Mouse (Mus musculus) hindbrain, embryonic 14.5 days (tissue): ENCODE results near the gene Trim8. TPM values are rescaled to one million over a fixed set of nuclear protein-coding genes. Genes with fewer than 3 reads are reported as not detected.

Source experiments
- ATAC-seq: fragments of 200-750 bp; cut with Nextera tagmentation; 2 replicates; pipeline ENCODE4 v1.8.0; 2017; ENCODE audit warnings: moderate number of reproducible peaks, mild to moderate bottlenecking, moderate TSS enrichment, moderate library complexity; ENCODE audit not compliant: low FRiP score
- DNase-seq: peaks from one replicate; pipeline ENCODE4 v3.0.0-alpha.2; 2015; ENCODE audit warnings: low spot score
- H3K27ac ChIP-seq: fragments of 300-500 bp; sonication (generic); 2 replicates; pipeline ENCODE4 v1.5.1; 2014; ENCODE audit warnings: mild to moderate bottlenecking, moderate library complexity
- H3K27me3 ChIP-seq: fragments of 300-500 bp; sonication (generic); 2 replicates; pipeline ENCODE4 v1.6.1; 2014; ENCODE audit warnings: mild to moderate bottlenecking, low read length, mixed read lengths; ENCODE audit not compliant: control insufficient read depth, insufficient read depth
- H3K36me3 ChIP-seq: fragments of 300-500 bp; sonication (generic); replicated peaks from 2 replicates; pipeline ENCODE4 v1.6.1; 2014; ENCODE audit not compliant: control insufficient read depth, insufficient read depth
- H3K4me1 ChIP-seq: fragments of 300-500 bp; sonication (generic); replicated peaks from 2 replicates; pipeline ENCODE4 v1.6.1; 2014; ENCODE audit warnings: antibody characterized with exemption, low read length, mixed read lengths; ENCODE audit not compliant: control insufficient read depth, insufficient read depth
- H3K4me2 ChIP-seq: fragments of 300-500 bp; sonication (generic); replicated peaks from 2 replicates; pipeline ENCODE4 v1.6.1; 2014; ENCODE audit warnings: mild to moderate bottlenecking, moderate library complexity
- H3K4me3 ChIP-seq: fragments of 300-500 bp; sonication (generic); replicated peaks from 2 replicates; pipeline ENCODE4 v1.5.1; 2014; ENCODE audit warnings: mild to moderate bottlenecking, low read length
- H3K9ac ChIP-seq: fragments of 300-500 bp; sonication (generic); 2 replicates; pipeline ENCODE4 v1.6.1; 2014
- H3K9me3 ChIP-seq: fragments of 300-500 bp; sonication (generic); 2 replicates; pipeline ENCODE4 v1.6.1; 2016; ENCODE audit warnings: low read length; ENCODE audit not compliant: control insufficient read depth
- WGBS: fragments of 180-500 bp; shearing (Covaris S2); extraction: QIAGEN DNeasy Blood & Tissue Kit; methylation state at CpG from one replicate; pipeline ENCODE4 v1.1.7; 2014; 5-methylcytosine and 5-hydroxymethylcytosine counted together
- polyA plus RNA-seq: library from polyadenylated mRNA; unstranded; fragments of >200 nt; fragmentation: Nextera tagmentation; extraction: Ambion mirVana; gene quantifications from 2 replicates; pipeline ENCODE4 v1.2.1, GENCODE M21; 2014

Trim8 gene
- polyA plus RNA-seq, 1 experiment from 2014 or later, result 37.5 TPM

DNA sequence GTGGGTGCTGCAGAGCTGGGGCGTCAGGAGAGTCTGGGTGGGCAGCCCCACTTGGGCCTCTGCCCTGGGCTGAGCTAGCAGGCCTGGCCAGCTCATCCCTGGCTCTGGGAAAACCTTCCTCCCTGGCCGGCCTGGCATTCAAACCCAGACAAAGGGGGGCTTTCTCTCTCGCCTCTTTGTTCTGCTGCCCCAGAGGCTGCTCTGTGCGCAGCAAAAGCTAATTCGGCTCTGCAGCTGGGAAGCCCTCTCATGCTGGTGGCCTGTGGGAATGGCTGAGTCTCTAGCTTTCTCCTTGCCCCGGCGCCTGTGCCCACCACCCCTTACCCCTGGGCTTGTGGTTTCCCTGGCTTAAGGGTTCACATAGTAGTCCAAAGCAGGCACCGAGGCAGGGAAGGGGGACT is 5.7 kb downstream of the Trim8 start:
- WGBS, result 15% methylated on average over 8 of the region's 8 CpGs
- Histone ChIP-seq H3K4me1 (peaks cover 58% of the 10 kb centered on the region), H3K27ac (peak overlapping the region; percentile 83), H3K36me3 (peaks cover 53% of the 10 kb centered on the region), H3K4me2 (peak overlapping the region; percentile 96), H3K9me3 (no peaks in the 10 kb centered on the region), H3K27me3 (no peaks in the 10 kb centered on the region), H3K4me3 (peak overlapping the region; percentile 97), H3K9ac (peak overlapping the region; percentile 59)
- ATAC-seq (peak; percentile 15; the same call in 1 of the 2 replicates), DNase-seq (peak; percentile 50)

DNA sequence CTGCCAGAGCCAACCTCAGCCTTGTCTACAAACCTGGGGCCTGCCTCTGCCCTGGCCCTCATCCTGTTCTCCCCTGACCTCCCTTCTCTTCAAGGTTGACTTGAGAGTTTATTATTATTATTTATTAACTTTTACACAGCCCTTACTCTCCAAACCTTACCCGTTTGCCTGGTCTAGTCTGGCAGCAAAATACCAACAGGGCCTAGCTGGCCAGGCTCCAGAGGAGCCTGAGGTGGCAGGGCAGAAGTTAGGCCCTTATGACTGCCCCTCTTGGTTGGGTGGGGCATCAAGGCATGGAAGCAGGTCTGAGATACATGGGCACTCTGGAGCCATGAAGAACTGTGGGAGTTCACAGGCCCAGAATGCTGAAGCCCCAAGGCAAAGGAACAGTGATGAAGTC is 6.3 kb downstream of the Trim8 start:
- H3K9me3 ChIP-seq, result no peaks in the 10 kb centered on the region
- 57% methylated on average over 1 of the region's 1 CpGs for WGBS
- H3K27me3 ChIP-seq, result no peaks in the 10 kb centered on the region
- no peak overlapping the region for H3K4me3 ChIP-seq
- ATAC-seq (no peak), DNase-seq (no peak)
- H3K4me1 ChIP-seq, result peaks cover 58% of the 10 kb centered on the region
- peak overlapping the region; percentile 83 for H3K27ac ChIP-seq
- H3K9ac ChIP-seq, result peak overlapping the region; percentile 59; the same call in 1 of the 2 replicates
- peaks cover 59% of the 10 kb centered on the region for H3K36me3 ChIP-seq
- H3K4me2 ChIP-seq, result peak overlapping the region; percentile 96

- 78% methylated on average over 3 of the region's 3 CpGs for WGBS
- no peak overlapping the region for H3K4me3 ChIP-seq
- no peak for DNase-seq
- H3K4me2 ChIP-seq, result peak overlapping the region; percentile 96
- H3K9ac ChIP-seq, result 0 out of 2 replicates have a peak overlapping the region, but pooled peaks have one; percentile 59
- ATAC-seq, result no peak
- H3K4me1 ChIP-seq, result peaks cover 58% of the 10 kb centered on the region
- H3K36me3 ChIP-seq, result peaks cover 68% of the 10 kb centered on the region
- H3K9me3 ChIP-seq, result no peaks in the 10 kb centered on the region
- no peaks in the 10 kb centered on the region for H3K27me3 ChIP-seq
- H3K27ac ChIP-seq, result no peak overlapping the region
Observed at GRCm38 (mm10) chr19:46508738-46509137, 7.2 kb downstream of the Trim8 start.

DNA sequence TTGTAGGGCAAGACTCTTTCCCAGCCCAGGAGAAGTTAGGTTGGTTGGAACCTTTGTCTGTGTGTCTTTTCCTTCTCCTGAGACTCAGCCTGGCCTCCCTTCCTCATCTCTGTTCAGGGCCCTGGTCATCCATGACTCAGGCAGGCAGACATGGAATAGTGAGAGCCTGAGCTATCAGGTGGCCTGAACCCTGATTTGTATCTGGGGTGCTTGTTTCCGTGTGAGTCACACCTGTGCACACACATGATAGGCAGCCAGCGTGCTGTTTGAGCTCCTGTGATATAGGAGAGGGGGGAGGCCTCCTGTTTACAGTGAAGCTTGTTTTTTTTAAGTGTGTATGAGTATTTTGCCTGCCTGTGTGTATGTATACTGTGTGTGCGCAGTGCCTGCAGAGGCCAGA is 7.7 kb downstream of the Trim8 start:
- H3K27ac ChIP-seq, result no peak overlapping the region
- peaks cover 73% of the 10 kb centered on the region for H3K36me3 ChIP-seq
- no peak for DNase-seq
- H3K9me3 ChIP-seq, result no peaks in the 10 kb centered on the region
- H3K4me2 ChIP-seq, result no peak overlapping the region
- peaks cover 58% of the 10 kb centered on the region for H3K4me1 ChIP-seq
- no peak overlapping the region for H3K4me3 ChIP-seq
- H3K9ac ChIP-seq, result no peak overlapping the region
- 86% methylated on average over 3 of the region's 3 CpGs for WGBS
- no peak for ATAC-seq
- H3K27me3 ChIP-seq, result no peaks in the 10 kb centered on the region

- Histone ChIP-seq H3K9me3 (no peaks in the 10 kb centered on the region), H3K27ac (no peak overlapping the region), H3K4me1 (peaks cover 53% of the 10 kb centered on the region), H3K4me2 (no peak overlapping the region), H3K27me3 (no peaks in the 10 kb centered on the region), H3K9ac (no peak overlapping the region), H3K4me3 (no peak overlapping the region), H3K36me3 (peaks cover 78% of the 10 kb centered on the region)
- DNase-seq (no peak), ATAC-seq (no peak)
- 76% methylated on average over 4 of the region's 4 CpGs for WGBS
Observed at GRCm38 (mm10) chr19:46509736-46510135, 8.2 kb downstream of the Trim8 start.

- DNase-seq (no peak), ATAC-seq (no peak)
- Histone ChIP-seq H3K4me3 (no peak overlapping the region), H3K9me3 (no peaks in the 10 kb centered on the region), H3K4me2 (no peak overlapping the region), H3K4me1 (peaks cover 47% of the 10 kb centered on the region), H3K27me3 (no peaks in the 10 kb centered on the region), H3K27ac (no peak overlapping the region), H3K9ac (no peak overlapping the region), H3K36me3 (peaks cover 83% of the 10 kb centered on the region)
- WGBS, result 79% methylated on average over 5 of the region's 5 CpGs
Observed at GRCm38 (mm10) chr19:46510401-46510800, 8.9 kb downstream of the Trim8 start.

DNA sequence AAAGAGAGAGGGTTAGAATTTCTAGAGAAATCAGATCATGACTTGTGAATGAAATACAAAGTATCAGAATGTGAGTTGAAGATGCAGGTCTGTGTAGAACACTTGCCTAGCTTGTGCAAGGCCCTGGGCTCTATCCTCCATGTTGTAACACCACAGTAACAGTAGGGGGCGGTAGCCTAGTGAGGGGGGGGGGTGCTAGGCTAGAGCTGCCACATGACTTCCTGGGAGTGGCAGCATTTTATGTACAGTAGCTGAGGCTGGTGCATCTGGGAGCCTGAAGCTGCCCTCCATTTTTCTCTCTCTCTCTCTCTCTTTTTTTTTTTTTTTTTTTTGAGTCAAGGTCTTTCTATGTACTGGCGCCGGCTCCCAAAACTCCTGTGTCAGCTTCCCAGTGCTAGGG is 9.3 kb downstream of the Trim8 start:
- DNase-seq, result no peak
- no peaks in the 10 kb centered on the region for H3K9me3 ChIP-seq
- no peak overlapping the region for H3K4me3 ChIP-seq
- H3K27ac ChIP-seq, result no peak overlapping the region
- WGBS, result 58% methylated on average over 3 of the region's 3 CpGs
- no peaks in the 10 kb centered on the region for H3K27me3 ChIP-seq
- ATAC-seq, result no peak
- H3K4me2 ChIP-seq, result no peak overlapping the region
- peaks cover 43% of the 10 kb centered on the region for H3K4me1 ChIP-seq
- no peak overlapping the region for H3K9ac ChIP-seq
- H3K36me3 ChIP-seq, result peaks cover 83% of the 10 kb centered on the region

DNA sequence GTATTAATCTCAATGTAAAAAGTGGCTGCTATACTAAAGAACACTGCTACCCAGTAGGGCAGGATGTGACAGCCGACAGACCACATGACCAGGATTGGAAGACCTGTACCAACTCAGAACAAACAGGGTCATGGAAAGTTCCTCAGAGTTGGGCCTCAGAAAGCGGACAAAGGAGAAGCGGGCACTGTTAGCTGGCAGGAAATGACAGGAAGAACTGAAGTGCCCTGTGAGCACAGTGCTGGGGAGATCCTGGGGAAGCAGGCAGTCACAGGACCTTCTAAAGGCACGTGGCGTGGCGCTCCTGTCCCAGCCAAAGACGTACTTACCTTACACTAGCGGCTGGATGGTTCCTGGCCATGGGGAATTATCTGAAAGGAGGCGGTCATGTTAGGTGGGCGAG is 9.8 kb downstream of the Trim8 start:
- 79% methylated on average over 10 of the region's 10 CpGs for WGBS
- no peak for DNase-seq
- H3K27ac ChIP-seq, result no peak overlapping the region
- H3K9ac ChIP-seq, result no peak overlapping the region
- H3K36me3 ChIP-seq, result peaks cover 83% of the 10 kb centered on the region
- H3K9me3 ChIP-seq, result no peaks in the 10 kb centered on the region
- no peak overlapping the region for H3K4me3 ChIP-seq
- no peak overlapping the region for H3K4me2 ChIP-seq
- no peaks in the 10 kb centered on the region for H3K27me3 ChIP-seq
- ATAC-seq, result no peak
- H3K4me1 ChIP-seq, result peaks cover 38% of the 10 kb centered on the region

GRCm38 (mm10) chr19:46514387-46514786 is 12.9 kb downstream of the Trim8 start:
- no peak overlapping the region for H3K4me2 ChIP-seq
- ATAC-seq (no peak), DNase-seq (no peak)
- peaks cover 76% of the 10 kb centered on the region for H3K36me3 ChIP-seq
- no peaks in the 10 kb centered on the region for H3K9me3 ChIP-seq
- no peak overlapping the region for H3K9ac ChIP-seq
- H3K4me1 ChIP-seq, result peaks cover 29% of the 10 kb centered on the region
- no peak overlapping the region for H3K4me3 ChIP-seq
- no peaks in the 10 kb centered on the region for H3K27me3 ChIP-seq
- 89% methylated on average over 12 of the region's 12 CpGs for WGBS
- H3K27ac ChIP-seq, result no peak overlapping the region

DNA sequence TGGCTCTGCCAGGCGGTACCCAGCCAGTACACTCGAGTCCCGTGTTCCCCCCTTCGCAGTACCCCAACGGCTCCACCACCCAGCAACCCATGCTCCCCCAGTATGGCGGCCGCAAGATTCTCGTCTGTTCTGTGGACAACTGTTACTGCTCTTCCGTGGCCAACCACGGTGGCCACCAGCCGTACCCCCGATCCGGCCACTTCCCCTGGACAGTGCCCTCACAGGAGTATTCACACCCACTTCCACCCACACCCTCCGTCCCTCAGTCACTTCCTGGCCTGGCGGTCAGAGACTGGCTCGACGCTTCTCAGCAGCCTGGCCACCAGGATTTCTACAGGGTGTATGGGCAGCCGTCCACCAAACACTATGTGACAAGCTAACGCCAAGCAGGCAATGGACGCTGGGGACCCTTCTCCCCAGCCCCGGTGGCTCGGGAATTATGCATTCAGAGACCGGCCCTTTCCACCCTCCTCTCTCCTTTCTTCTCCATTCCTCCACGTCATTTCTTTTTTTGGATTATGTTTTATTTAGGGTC is 13.9 kb downstream of the Trim8 start:
- H3K4me1 ChIP-seq, result peaks cover 25% of the 10 kb centered on the region
- ATAC-seq (no peak), DNase-seq (no peak)
- H3K27me3 ChIP-seq, result no peaks in the 10 kb centered on the region
- no peak overlapping the region for H3K27ac ChIP-seq
- H3K9me3 ChIP-seq, result no peaks in the 10 kb centered on the region
- H3K4me3 ChIP-seq, result no peak overlapping the region
- H3K36me3 ChIP-seq, result peaks cover 70% of the 10 kb centered on the region
- no peak overlapping the region for H3K9ac ChIP-seq
- no peak overlapping the region for H3K4me2 ChIP-seq
- WGBS, result 90% methylated on average over 24 of the region's 24 CpGs
